Mouse (Mus musculus): Measurements from ENCODE around the gene Hspa2.

The Hspa2 gene

DNA sequence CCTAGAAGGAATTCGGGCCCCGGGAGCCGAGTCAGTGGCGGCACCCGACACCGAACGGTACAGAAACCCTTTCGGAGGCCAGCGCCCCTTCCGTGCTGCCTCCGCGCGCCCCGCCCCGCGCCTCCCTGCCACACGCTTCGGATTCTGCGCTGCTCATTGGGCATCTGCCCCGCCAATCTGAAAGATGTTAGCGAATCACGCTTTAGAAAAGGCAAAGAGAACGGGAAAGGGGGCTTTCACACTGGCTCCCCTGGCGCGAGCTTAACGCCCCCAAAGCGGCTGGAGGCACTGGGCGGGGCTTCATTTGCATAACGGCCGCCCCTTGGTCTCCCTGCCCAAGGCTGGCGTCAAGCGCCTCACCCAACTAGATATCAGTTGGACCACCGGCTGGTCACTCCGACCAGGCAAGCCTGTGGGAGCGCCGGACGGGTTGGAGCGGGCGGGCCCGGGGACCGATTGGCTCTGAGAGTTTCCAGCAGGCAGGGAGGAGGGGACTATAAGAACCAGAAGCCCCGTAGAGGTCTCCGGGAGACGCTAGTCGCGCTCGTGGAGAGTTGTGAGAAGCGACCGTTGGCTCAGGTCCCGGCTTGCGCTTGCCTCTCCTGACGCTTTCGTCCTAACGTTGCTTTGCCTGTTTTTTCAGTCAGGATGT lies at the start of gene Hspa2:
TSS of gene Hspa2 (plus strand) at position 291 of the 652 bp plus-strand sequence.
- DNase-seq (ENCODE audit: low read depth, low spot score) = peak; percentile 99

DNA sequence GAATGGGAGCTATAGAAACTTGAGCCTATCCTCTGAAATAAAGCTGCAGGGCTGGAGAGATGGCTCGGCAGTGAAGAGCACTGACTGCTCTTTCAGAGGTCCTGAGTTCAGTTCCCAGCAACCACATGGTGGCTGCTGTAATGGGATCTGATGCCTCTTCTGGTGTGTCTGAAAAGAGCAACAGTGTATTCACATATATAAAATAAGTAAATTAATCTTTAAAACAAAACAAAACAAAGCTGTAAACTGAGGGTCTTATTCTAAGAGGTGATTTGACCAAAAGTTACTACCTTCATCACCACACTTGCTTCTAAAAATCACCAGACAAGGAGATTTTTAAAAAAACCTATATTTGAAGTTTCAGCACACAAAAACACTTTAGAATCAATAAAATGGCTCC lies 43.1 kb upstream of the Hspa2 start:
- DNase-seq (ENCODE audit: low read depth, low spot score) = no peak

DNA sequence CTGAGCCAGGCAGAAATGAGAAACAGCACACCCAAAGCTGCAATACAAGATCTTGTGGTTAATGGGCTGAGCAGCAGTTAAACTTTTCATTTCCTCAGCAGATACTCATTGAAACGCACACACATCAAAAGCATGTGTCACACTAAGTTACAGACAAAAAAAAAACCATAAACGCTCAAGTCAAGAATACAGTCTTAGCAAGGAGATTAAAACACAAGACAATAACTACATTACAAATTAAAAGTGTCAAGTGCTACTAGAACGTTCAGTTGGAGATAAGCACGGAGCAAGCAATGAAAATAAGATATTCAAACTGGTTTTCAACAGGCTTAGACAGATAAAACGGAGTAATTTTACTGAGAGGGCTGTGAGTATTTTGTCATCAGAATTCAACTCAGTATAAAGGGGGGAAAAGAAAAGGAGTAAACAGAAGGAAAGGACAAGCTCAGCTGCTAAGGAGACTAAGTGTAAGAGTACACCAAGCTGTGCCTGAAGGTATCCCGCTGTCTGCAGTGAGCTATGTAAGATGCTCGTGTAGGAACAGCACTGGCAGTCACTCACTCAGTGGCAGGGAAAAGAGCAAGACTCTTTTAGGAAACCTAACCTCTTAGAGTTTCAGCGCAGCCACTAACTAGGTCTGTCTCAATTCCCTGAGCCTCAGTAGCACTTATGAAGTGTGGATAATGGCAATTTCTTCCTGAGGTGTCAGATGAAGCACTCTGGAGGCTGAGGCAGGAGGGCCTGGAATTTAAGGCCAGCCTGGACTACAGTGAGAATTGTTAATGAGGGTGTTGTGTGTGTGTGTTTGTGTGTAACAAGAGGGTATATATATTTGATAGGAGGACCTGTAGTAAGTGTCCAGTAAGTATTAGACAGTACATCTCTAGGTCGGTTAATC lies 42.3 kb upstream of the Hspa2 start:
- no peak for DNase-seq (ENCODE audit: low read depth, low spot score)

DNA sequence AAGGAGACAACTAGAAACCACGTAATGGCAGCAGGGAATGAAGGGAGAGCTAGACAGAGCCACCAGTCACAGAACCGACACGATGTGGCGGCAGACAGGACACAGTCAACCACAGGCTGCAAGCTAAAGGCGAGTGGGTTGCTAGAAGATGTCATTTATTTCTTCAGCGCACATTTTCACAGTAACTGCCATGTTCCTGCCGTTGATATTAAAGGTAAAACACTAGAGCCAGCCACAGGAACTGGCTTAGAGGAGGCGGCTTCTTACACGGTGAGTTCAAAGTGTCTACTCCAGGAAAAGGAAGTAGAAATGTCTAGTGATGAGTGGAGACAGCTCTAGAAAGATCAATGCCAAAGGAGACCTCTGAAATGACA lies 41.7 kb upstream of the Hspa2 start:
- DNase-seq (ENCODE audit: low read depth, low spot score) = no peak

DNA sequence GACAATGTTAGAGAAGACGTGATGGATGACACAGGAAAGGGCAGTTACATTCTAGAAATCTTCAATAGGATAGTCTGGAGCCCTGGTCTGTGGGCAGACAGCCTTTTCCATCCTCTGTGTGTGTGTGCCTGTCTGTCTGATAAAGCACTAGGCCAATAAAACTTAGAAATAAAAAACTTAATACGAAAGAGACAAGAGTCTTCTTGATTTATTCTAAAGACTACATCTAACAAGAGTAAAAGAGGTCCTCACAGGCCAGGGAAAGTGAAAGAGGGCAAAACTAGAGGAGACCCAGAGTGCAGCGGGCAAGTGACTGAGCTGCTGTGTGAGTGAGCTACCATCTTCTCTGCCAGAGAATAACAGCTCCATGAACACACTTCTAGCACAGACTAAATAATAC lies 37.7 kb upstream of the Hspa2 start:
- no peak for DNase-seq (ENCODE audit: low read depth, low spot score)

DNA sequence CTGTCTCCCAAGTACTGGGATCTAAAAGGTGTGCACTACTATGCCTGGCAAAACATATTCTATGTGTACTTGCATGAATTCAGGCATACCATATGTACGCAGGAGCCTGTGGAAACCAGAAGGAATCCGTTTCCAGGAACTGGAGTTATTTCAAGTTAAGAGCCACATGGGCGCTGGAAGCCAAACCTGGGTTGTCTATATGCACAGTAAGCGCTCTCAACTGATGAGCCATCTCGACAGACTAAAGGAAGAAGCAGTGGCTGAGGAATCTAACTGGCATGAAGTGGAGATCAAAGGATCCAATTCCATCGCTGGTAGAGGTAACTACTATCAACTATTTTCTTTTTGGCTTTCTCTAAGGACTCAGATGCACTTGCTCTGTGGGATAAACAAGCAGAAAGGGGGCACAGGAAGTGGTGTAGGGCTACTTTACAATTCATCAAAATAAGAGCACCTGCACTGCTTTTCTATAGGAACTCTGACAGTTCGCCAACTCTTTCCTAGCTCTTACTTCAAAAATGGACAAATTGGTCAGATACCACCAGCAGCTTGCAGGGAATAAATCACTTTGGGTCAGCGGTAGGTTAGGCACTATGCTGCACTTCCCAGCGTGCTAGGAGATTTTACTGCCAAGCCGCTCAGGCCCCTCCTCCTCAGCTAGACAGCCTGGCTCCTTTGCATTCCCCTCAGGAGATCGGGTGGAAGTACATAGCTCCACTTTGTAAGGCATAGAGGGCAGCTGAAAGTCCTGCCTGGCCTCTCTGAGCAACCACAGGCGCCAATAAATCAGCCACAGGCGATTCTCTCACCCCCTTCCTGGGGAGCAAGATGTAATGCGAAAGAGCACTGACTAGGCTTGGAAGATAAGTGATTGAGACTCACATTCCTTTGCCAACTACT lies 36.6 kb upstream of the Hspa2 start:
- DNase-seq (ENCODE audit: low read depth, low spot score) = no peak

DNA sequence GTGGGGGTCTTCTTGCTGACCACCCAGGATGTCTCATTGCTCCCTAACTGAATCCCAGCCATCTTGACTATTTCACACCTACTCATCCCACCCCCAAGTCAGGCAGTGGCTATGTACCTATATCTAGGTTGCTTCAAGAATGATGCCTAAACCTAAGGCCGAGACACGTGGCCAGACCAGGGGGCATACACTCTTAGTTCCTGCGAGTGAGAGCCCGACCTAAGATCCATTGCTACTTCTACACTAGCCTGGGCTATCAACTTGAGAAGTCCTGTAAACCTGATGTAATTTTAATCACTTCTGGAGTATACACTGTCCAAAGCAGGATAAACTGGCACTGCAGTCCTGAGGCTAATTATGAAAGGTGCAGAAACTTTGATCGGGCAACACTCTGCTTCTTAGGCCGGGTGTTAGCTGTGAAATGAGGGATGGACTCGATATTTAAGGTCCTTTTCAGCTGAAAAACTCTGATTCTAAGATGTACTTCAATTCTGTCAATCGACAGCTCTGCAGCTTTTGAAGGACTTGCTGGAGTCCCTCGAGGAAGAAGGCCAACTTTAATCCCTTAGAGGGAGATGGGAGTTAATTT lies 35.7 kb upstream of the Hspa2 start:
- no peak for DNase-seq (ENCODE audit: low read depth, low spot score)

DNA sequence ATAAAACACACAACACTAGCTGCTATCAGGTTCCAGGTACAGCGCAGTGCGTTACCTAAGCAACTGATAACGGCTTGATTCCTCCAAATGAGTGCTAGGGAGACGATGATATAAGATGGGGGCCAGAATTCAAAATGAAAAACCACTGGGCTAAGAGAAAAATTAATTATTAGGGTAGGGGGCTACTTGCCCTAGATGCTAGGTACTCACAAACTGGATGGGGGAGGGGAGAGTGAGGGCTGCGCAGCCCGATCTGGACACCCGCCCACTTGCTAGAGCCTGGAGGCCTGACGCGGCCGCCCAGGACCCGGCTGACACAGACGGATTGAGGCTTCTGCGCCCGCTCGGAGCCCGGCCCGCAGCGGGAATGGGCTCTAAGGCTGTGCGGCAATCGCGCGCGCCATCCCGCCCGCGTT lies 35.2 kb upstream of the Hspa2 start:
- no peak for DNase-seq (ENCODE audit: low read depth, low spot score)

DNA sequence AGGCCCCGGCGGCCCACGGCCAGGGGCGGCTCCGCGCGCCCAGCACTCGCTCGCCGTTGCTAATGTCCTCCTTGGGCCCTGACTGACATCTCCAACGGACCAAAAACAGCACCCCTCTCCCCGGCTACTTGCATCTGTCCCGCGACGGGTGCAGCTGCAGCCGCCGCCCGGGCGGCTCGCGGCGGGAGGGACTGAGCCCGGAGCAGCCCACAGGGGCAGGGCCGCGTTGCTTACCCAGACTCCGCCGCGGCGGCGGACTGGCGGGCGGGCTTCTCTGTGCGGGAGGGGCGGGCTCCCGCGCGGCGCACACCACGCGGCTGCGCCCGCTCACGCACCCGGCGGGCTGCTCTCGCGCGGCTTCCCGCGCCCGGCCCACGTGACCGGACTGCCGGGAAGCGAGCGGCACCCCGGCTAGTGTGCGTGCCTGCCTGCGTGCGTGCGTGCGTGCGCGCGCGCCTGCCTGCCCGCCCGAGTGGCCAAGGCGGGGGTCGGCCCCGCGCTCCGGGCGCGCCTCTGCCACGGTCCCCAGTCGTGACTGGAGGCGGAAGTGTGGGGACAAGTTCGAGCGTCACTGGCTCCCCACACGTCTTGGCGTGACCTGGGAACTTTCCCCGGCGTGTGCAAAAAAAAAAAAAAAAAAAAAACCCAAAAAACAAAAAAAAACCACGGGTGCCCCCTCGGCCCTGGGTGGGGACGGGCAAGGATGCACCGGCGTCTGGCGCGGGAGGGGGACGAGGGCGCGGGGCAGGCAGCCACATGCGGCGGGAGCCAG lies 34.6 kb upstream of the Hspa2 start, which contains the start of gene Zbtb25:
TSS of gene Zbtb25 (minus strand) at position 397 of the 772 bp plus-strand sequence.
- DNase-seq (ENCODE audit: low read depth, low spot score) = peak; percentile 88

DNA sequence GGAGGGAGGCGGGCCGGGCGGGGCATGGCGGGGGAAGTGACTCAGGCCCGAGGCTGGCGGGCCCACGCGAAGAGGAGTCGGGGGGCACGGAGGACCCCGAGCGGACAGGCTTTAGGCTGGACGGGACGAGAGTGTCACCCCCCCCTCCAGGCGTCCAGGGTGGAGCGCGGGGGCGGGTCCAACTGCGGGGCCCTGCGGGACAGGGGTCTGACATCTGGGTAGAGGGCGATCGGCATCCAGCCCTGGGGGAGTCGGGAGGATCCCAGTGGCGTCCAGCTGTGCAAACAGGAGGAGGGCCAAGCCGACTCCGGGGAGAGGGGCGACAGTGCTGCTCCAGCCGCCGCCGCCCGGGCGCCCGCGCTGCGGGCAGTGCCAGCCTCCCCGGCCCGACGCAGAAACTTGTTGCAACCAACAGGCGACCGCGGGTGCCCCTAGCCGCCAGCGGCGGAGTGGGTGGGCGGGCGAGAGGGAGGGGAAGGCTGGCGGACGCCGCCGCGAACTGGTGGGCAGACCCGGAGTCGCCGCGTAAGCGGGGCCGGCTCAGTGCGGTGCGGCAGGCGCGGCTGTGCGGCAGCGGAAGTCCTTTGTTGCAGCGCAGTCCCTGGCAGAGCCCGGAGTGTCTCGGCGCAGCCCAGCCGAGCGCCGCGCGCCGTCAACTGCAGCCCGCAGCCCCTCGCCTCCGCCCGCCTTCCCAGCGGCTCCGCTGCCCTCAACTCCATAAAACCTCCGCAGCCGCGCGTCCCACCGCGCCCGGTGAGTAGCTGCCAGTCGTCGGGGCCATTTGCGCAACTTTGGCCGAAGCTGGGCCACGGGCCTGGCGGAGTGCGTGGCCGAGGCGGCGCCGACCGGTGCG lies 33.8 kb upstream of the Hspa2 start, which contains the start of gene Zbtb1:
TSS of gene Zbtb1 (plus strand) at position 289 of the 853 bp plus-strand sequence.
- DNase-seq (ENCODE audit: low read depth, low spot score) = peak; percentile 56

DNA sequence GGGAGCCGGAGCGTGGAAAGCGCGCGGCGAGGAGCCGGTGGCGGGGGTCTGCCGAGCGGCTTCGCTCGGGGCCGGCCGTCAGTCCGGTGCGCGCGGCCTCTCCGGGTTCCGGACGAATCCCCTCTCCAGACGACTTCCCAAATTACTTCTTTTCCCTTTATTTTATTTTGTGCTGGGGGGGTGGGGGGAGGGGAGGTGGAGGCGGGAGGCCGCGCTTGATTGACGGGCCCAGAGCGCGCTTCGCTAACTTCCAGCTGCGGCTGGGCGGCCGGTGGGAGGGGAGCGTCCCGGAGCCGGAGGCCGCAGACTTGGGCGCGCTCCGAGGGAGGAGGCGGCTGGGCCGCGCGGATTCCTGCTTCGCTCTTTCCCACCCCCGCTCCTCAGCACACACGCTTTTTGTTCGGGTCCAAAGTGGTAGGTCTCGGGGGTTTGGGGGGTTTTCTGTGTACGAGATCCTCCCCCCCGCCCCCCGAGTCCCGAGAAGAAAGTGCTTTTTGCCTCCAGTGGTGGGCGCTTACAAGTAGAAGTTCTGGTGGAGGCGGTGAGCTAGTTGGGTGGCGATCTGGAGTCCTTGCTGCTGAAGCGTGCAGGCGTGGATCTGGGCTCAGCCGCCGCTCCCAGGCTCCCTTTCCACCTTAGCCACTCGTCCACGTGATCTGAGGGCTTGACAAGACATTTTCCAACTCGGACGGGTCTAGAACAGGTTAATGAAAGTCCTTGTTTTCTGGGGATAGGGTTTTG lies 33.0 kb upstream of the Hspa2 start:
- DNase-seq (ENCODE audit: low read depth, low spot score) = peak; percentile 20

DNA sequence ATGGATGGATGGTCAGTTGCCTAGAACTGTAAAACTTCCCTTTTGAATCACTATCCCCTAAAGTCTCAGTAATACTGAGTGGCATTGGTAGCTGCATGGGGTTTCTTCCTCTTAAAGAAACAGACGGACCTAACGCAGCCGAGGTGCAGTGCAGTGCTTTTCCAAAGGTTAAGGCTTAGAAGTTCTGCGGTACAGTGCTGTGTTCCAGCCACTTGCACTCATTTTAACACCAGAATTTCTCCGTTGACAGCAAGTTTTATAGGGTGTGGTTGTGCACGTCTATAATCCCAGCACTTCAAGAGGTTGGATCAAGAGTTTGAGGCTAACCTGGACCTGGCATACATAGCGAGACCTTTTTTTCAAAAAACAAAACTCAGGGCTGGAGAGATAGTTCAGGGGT lies 31.9 kb upstream of the Hspa2 start:
- no peak for DNase-seq (ENCODE audit: low read depth, low spot score)

DNA sequence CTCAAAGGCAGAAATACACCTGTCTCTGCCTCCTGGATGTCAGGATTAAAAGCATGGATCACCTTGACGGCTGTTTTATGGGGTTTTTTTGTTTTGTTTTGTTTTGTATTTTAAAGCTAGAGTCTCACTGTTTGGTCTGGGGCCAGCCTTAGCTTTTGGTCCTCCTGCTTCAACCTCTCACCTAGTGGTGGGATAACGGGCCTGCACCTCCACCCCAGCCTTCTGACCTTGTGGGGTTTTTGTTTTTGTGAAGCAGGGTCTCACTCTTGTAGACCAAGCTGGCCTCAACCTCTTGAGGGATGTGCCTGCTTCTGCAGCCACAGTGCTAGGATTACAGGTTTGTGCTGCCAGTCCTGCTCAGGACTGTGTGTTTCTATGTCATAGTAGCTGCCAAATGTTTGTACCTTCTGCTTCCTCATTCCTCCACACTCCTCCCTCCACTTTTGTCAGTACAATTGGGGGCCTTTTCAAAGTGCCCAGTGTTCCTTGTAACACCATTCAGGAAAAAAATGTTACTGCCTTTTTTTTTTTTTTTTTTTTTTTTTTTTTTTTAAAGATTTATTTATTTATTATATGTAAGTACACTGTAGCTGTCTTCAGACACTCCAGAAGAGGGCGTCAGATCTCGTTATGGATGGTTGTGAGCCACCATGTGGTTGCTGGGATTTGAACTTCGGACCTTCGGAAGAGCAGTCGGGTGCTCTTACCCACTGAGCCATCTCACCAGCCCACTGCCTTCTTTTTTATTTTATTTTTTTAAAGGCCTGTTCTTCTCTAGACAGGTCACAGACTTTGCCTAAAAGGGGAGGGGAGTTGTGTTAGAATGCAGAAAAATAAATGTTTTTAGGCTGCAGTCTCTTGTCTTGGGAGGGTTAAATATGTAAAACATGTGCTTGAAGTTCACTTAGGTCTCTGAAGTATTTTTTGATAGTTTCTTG lies 30.8 kb upstream of the Hspa2 start:
- DNase-seq (ENCODE audit: low read depth, low spot score) = no peak

DNA sequence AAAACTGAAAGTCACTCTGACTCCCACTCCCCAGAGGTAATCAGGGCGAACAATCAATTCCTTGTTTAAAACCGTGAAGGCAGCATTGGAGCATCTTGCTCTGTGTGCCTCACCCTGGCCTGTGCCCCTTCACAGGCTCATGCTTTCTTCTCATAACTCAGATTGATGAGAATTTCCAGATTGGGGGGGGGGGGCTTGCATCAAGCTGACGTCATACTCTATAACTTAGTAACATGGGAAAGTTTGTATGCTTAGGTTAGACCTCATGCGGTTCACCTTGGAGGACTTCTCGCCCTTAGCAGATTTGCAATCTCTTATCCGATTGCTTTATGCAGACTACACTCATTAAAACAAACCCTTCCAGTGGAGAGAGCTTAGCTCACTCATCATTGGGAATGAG lies 30.0 kb upstream of the Hspa2 start:
- no peak for DNase-seq (ENCODE audit: low read depth, low spot score)

DNA sequence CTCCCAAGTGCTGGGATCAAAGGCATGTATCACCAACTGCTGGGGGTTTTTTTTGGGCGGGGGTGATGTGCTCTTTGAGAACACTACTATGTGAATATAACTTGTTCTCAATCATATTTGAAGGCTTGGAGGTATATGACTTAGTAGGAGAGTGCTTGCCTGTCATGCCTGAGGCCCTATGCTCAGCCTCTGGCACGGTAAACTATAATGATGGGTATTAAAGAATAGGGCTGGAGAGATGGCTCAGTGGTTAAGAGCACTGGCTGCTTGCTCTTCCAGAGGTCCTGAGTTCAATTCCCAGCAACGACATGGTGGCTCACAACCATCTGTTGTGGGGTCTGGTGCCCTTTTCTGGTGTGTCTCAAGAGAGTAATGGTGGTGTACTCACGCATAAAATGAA lies 29.1 kb upstream of the Hspa2 start:
- DNase-seq (ENCODE audit: low read depth, low spot score) = no peak

DNA sequence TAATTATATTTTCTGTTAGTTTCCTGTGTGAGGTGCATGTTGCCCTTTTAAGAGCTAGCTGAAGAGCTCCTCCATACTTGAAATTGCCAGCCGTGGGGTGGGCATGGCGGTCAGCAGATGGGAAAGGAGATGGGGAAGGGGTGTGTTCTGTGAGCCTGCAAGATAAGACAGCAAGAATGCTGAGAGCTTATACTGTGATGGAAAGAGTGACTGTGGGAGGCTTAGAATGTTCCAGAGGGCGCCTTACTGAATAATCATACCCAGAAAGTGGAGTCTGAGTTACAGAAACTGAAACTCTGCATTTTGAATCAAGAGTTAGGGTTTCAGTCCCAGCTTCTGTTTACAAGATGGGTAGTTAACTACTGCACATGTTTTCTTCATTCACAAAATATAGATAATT lies 28.5 kb upstream of the Hspa2 start:
- DNase-seq (ENCODE audit: low read depth, low spot score) = no peak

DNA sequence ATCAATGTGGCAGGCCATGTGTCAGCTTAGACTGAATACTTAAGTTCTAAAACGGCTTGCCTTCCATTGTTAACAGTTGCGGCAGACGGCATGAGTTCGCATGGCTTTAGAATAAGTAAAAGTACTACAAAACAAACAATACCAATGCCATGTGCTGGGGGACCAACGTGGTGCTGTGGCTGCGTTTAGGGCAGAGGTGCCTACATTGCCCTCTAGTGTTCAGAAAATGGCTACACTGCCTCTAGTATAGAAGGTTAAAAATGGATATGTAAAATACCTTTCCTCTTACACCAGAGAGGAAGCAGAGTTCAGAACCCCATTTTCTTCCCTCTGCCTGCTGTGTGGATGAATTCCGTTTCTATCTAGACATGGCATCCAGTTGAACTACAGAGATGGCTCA lies 27.3 kb upstream of the Hspa2 start:
- no peak for DNase-seq (ENCODE audit: low read depth, low spot score)

DNA sequence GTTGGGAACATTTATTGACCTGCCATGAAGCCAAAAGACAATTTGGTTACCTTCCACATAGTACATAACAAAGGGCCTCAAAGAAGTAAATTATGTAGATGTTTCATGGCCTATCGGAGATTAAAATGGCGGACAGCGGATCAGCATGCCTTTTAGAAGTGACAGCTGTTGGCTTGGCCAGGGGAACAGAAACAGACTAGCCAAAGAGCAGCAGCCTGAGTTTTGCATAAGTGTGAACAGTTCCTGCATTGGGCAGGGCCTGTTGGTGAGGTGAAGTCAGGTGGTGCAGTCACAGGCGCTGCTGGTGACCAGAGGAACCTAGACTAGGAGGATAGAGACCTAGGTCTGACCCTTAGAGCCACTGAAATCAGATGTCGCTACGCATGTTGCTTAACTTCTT lies 26.9 kb upstream of the Hspa2 start:
- no peak for DNase-seq (ENCODE audit: low read depth, low spot score)
